Mouse (Mus musculus) hindbrain, embryonic 11.5 days (tissue): ENCODE measurements around the gene Gm10570. TPM values are rescaled to one million over a fixed set of nuclear protein-coding genes. Genes with fewer than 3 reads are reported as not detected.

Experiments
- ATAC-seq: fragments of 200-750 bp; cut with Nextera tagmentation; 2 replicates; pipeline ENCODE4 v1.8.0; 2017; ENCODE audit warnings: mild to moderate bottlenecking, moderate TSS enrichment, moderate library complexity; ENCODE audit not compliant: low FRiP score
- DNase-seq: peaks from one replicate; pipeline ENCODE4 v3.0.0-alpha.2; 2015; ENCODE audit warnings: low spot score
- H3K27ac ChIP-seq: fragments of 300-500 bp; sonication (generic); 2 replicates; pipeline ENCODE4 v1.5.1; 2014; ENCODE audit warnings: mild to moderate bottlenecking, low read depth, low read length
- H3K27me3 ChIP-seq: fragments of 300-500 bp; sonication (generic); 2 replicates; pipeline ENCODE4 v1.6.1; 2014; ENCODE audit warnings: mild to moderate bottlenecking, low read length, moderate library complexity, mixed read lengths; ENCODE audit not compliant: control insufficient read depth, insufficient read depth
- H3K36me3 ChIP-seq: fragments of 300-500 bp; sonication (generic); 2 replicates; pipeline ENCODE4 v1.6.1; 2014; ENCODE audit warnings: mild to moderate bottlenecking, low read length, moderate library complexity, mixed read lengths; ENCODE audit not compliant: control insufficient read depth, insufficient read depth
- H3K4me1 ChIP-seq: fragments of 300-500 bp; sonication (generic); replicated peaks from 2 replicates; pipeline ENCODE4 v1.6.1; 2014; ENCODE audit warnings: low read length, mixed read lengths; ENCODE audit not compliant: control insufficient read depth, insufficient read depth
- H3K4me2 ChIP-seq: fragments of 300-500 bp; sonication (generic); replicated peaks from 2 replicates; pipeline ENCODE4 v1.6.1; 2014; ENCODE audit warnings: mild to moderate bottlenecking, low read depth, low read length
- H3K4me3 ChIP-seq: fragments of 300-500 bp; sonication (generic); 2 replicates; pipeline ENCODE4 v1.5.1; 2014; ENCODE audit warnings: low read depth, low read length
- H3K9ac ChIP-seq: fragments of 300-500 bp; sonication (generic); 2 replicates; pipeline ENCODE4 v1.6.1; 2014; ENCODE audit warnings: low read depth, low read length
- H3K9me3 ChIP-seq: fragments of 300-500 bp; sonication (generic); 2 replicates; pipeline ENCODE4 v1.6.1; 2016; ENCODE audit warnings: low read length; ENCODE audit not compliant: control insufficient read depth
- WGBS: fragments of 180-500 bp; shearing (Covaris S2); extraction: QIAGEN DNeasy Blood & Tissue Kit; methylation state at CpG from one replicate; pipeline ENCODE4 v1.1.7; 2014; 5-methylcytosine and 5-hydroxymethylcytosine counted together
- polyA plus RNA-seq: library from polyadenylated mRNA; unstranded; fragments of >200 nt; fragmentation: Nextera tagmentation; extraction: Ambion mirVana; gene quantifications from 2 replicates; pipeline ENCODE4 v1.2.1, GENCODE M21; 2014

The Gm10570 gene
- polyA plus RNA-seq, 1 experiment from 2014 or later = not detected

GRCm38 (mm10) chr4:130298877-130299628 is 9.4 kb downstream of the Gm10570 start:
- Histone ChIP-seq H3K4me2 (no peak overlapping the region), H3K9ac (no peak overlapping the region), H3K4me3 (no peak overlapping the region), H3K27ac (no peak overlapping the region), H3K36me3 (no peaks in the 10 kb centered on the region), H3K27me3 (peaks cover 2% of the 10 kb centered on the region; the same call in 1 of the 2 replicates), H3K9me3 (no peaks in the 10 kb centered on the region), H3K4me1 (no peaks in the 10 kb centered on the region)
- no peak for ATAC-seq
- WGBS = 77% methylated on average over 11 of the region's 11 CpGs
- DNase-seq = no peak

DNA sequence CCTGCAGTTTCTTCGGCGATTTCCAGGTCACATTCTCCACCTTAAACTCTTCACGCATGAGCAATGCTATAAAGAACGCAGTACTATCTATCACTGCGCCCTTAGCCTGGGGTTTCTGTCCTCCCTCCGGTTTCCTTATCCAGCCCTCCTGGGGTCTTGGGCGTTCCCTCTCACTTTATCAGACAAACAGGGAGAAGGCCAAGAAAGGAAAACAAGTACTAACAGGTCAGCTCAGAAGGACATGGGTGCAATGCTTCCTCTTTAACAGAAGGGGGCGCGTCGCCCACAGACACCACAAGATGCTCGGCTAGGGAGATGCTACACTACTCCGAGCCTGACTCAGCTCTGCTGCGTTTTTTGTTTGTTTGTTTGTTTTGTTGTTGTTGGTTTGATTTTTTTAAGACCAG is 11.3 kb downstream of the Gm10570 start:
- H3K27ac ChIP-seq = no peak overlapping the region
- no peaks in the 10 kb centered on the region for H3K9me3 ChIP-seq
- no peak overlapping the region for H3K9ac ChIP-seq
- peak; percentile 73 for DNase-seq
- H3K27me3 ChIP-seq = peaks cover 2% of the 10 kb centered on the region; the same call in 1 of the 2 replicates
- no peaks in the 10 kb centered on the region for H3K36me3 ChIP-seq
- H3K4me1 ChIP-seq = no peaks in the 10 kb centered on the region
- 23% methylated on average over 13 of the region's 13 CpGs for WGBS
- no peak overlapping the region for H3K4me3 ChIP-seq
- ATAC-seq = no peak
- no peak overlapping the region for H3K4me2 ChIP-seq

DNA sequence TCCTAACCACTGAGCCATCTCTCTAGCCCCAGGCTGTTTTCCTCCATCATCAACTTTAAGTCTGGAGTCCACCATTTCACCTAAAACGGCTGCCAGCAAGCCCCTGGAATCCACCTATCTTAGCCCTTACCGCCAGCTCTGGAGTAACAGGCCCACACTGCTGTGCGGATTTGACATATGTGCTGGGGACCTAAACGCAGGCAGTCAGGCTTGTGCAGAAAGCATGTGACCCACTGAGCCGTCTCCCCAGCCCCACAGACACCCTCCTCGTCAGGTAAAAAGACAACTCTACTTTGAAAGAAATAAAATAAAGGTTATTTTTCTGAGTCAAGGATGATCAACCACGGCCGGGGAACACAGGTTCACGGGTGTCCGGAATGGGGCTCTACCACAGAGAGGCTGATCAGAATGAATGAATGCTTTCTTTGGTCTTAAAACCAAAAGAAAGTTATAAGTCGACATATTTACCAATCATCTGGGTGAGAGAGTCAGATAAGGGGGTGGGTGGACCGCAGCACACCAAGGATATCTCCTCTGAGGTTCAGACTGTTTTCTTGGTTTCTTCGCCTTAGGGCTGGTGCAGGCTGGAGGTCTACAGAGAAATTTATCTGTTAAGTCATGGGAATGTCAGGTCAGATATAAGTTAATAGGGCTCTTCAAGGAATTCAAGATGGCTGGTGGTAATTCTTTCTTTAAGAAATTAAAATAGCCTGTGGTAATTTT is 12.1 kb downstream of the Gm10570 start:
- H3K27ac ChIP-seq = no peak overlapping the region
- ATAC-seq = no peak

DNA sequence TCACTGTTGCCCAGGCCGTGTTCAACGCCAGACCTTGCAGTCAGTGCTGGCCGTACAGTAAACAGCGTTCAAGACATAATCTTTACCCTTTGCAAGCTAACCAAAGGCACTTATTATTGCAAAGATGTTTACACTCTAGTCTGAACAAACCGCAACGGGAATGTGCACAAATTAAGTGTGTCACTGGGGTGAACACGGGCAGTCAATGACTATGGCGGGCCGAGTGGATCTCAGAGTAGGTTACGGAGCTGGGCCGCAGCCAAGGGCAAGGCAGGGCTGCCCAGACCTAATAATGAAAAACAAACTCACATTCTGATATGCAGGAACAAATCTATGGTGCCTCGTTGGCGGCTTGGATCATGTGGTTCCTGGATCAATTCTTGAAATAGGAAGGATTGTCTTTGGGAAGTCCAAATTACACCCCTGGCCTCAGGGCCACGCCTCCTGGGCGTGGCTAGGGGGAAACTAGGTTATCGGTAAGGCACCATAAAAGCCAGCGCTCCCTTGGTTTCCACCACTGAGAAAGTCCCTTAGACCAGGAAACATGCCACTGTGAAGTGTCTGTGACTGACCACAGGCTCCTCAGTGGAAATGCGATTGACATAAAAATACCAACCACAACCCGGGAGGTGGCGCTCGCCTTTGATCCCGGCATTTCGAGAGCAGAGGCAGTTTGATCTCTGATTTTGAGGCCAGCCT is 13.3 kb downstream of the Gm10570 start:
- Histone ChIP-seq H3K4me3 (no peak overlapping the region), H3K9ac (no peak overlapping the region), H3K4me2 (no peak overlapping the region), H3K4me1 (no peaks in the 10 kb centered on the region), H3K9me3 (no peaks in the 10 kb centered on the region), H3K27ac (no peak overlapping the region), H3K36me3 (no peaks in the 10 kb centered on the region), H3K27me3 (peaks cover 2% of the 10 kb centered on the region; the same call in 1 of the 2 replicates)
- WGBS = 64% methylated on average over 23 of the region's 23 CpGs
- no peak for ATAC-seq
- DNase-seq = no peak

More for the DNA sequence above, 12.1 kb downstream of the Gm10570 start:
- no peak overlapping the region for H3K4me2 ChIP-seq
- no peak overlapping the region for H3K9ac ChIP-seq
- H3K4me1 ChIP-seq = no peaks in the 10 kb centered on the region
- WGBS = 88% methylated on average over 13 of the region's 13 CpGs
- no peaks in the 10 kb centered on the region for H3K9me3 ChIP-seq
- H3K27me3 ChIP-seq = peaks cover 2% of the 10 kb centered on the region; the same call in 1 of the 2 replicates
- no peak for DNase-seq
- H3K36me3 ChIP-seq = no peaks in the 10 kb centered on the region
- H3K4me3 ChIP-seq = no peak overlapping the region

- H3K27me3 ChIP-seq = peaks cover 2% of the 10 kb centered on the region; the same call in 1 of the 2 replicates
- no peaks in the 10 kb centered on the region for H3K9me3 ChIP-seq
- H3K27ac ChIP-seq = no peak overlapping the region
- no peak overlapping the region for H3K4me2 ChIP-seq
- 83% methylated on average over 8 of the region's 8 CpGs for WGBS
- H3K4me3 ChIP-seq = no peak overlapping the region
- H3K36me3 ChIP-seq = no peaks in the 10 kb centered on the region
- no peaks in the 10 kb centered on the region for H3K4me1 ChIP-seq
- DNase-seq = no peak
- ATAC-seq = no peak
- H3K9ac ChIP-seq = no peak overlapping the region
Measured at GRCm38 (mm10) chr4:130294513-130294912, 14.0 kb downstream of the Gm10570 start.

GRCm38 (mm10) chr4:130292271-130292670 is 16.2 kb downstream of the Gm10570 start:
- Histone ChIP-seq H3K4me3 (no peak overlapping the region), H3K9me3 (no peaks in the 10 kb centered on the region), H3K27ac (no peak overlapping the region), H3K27me3 (peaks cover 2% of the 10 kb centered on the region; the same call in 1 of the 2 replicates), H3K4me1 (no peaks in the 10 kb centered on the region), H3K9ac (no peak overlapping the region), H3K36me3 (no peaks in the 10 kb centered on the region), H3K4me2 (no peak overlapping the region)
- WGBS = 5% methylated on average over 4 of the region's 4 CpGs
- DNase-seq (peak; percentile 91), ATAC-seq (peak; percentile 33; the same call in 1 of the 2 replicates)

GRCm38 (mm10) chr4:130289824-130290223 is 18.6 kb downstream of the Gm10570 start:
- WGBS = 78% methylated on average over 3 of the region's 3 CpGs
- H3K36me3 ChIP-seq = no peaks in the 10 kb centered on the region
- H3K27me3 ChIP-seq = no peaks in the 10 kb centered on the region
- H3K4me2 ChIP-seq = no peak overlapping the region
- no peaks in the 10 kb centered on the region for H3K9me3 ChIP-seq
- no peak overlapping the region for H3K27ac ChIP-seq
- no peaks in the 10 kb centered on the region for H3K4me1 ChIP-seq
- no peak for ATAC-seq
- no peak overlapping the region for H3K9ac ChIP-seq
- no peak for DNase-seq
- H3K4me3 ChIP-seq = no peak overlapping the region

DNA sequence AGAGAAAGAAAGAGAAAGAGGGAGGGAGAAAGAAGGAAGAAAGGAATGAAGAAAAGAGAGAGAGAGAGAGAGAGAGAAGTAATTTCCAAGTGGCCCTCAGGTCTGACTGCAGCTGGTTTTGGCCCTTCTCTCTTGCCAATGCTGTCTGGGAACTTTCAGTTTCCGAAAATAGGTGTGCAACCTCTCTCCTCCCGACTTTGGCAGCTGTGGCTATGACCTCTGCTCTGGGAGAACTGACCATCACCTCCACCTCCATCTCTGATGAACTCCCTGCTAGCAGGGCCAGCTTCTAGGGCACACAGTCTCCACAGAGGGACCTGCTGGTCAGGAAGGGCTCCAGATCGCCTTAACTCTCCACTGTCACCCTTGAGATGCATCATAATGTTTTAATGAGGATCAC is 21.9 kb downstream of the Gm10570 start:
- Histone ChIP-seq H3K36me3 (no peaks in the 10 kb centered on the region), H3K27me3 (no peaks in the 10 kb centered on the region), H3K4me3 (no peak overlapping the region), H3K4me2 (no peak overlapping the region), H3K9me3 (no peaks in the 10 kb centered on the region), H3K9ac (no peak overlapping the region), H3K27ac (no peak overlapping the region), H3K4me1 (no peaks in the 10 kb centered on the region)
- 50% methylated on average over 3 of the region's 3 CpGs for WGBS
- no peak for ATAC-seq
- no peak for DNase-seq
